Mouse (Mus musculus): ENCODE data around the gene Fmo6. TPM values are rescaled to one million over a fixed set of nuclear protein-coding genes. Genes with fewer than 3 reads are reported as not detected.
A peak's percentile ranks its signal among the peaks of the same experiment; 100 is the strongest.

The Fmo6 gene
- total RNA-seq (2021), result not detected

- no peak for DNase-seq (ENCODE audit: low spot score)
- intact Hi-C loops (cut with DNase I), result no loop called here
These were observed at the start of gene Fmo6 for GRCm38 (mm10) chr1:162937415-162937814. Fmo6 (minus strand) TSS chr1:162937515.

GRCm38 (mm10) chr1:162986777-162987176 is 49.5 kb upstream of the Fmo6 start:
- intact Hi-C loops (cut with DNase I), result no loop called here
- DNase-seq (ENCODE audit: low spot score), result no peak

- peak; percentile 1 for DNase-seq (ENCODE audit: low spot score)
- intact Hi-C loops (cut with DNase I), result no loop called here
These were observed 48.9 kb upstream of the Fmo6 start for GRCm38 (mm10) chr1:162986121-162986748.

DNA sequence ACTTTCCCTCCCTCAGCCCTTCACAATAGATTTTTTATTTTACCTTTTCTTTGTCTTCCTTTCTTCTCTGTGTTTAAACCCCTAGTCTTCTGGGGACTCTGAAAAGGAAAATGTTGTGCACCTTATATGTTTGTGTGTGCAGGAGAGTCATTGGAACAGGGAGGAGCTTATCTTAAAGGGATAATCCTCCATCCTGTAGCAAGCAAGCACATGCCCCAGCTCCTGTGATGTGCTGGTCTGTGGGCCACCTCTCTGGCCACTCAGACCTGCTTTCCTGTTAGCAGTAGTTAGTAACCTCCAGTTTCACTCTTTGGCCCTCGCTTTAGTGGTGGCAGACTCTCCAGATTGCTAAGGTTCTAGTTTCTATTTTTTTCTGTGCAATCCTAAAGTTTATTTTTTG is 47.1 kb upstream of the Fmo6 start, which contains the start of gene Fmo3:
Gene Fmo3, minus strand, starts transcription at position 101 of the 400 bp plus-strand sequence.
- intact Hi-C loops (cut with DNase I), result no loop called here
- DNase-seq (ENCODE audit: low spot score), result no peak

- DNase-seq (ENCODE audit: low spot score), result no peak
- intact Hi-C loops (cut with DNase I), result no loop called here
These were observed 26.2 kb upstream of the Fmo6 start for GRCm38 (mm10) chr1:162963556-162963955.

GRCm38 (mm10) chr1:162957422-162957821 is 20.1 kb upstream of the Fmo6 start:
- intact Hi-C loops (cut with DNase I), result no loop called here
- DNase-seq (ENCODE audit: low spot score), result no peak

GRCm38 (mm10) chr1:162953079-162953478 is 15.8 kb upstream of the Fmo6 start:
- no peak for DNase-seq (ENCODE audit: low spot score)
- intact Hi-C loops (cut with DNase I), result no loop called here

DNA sequence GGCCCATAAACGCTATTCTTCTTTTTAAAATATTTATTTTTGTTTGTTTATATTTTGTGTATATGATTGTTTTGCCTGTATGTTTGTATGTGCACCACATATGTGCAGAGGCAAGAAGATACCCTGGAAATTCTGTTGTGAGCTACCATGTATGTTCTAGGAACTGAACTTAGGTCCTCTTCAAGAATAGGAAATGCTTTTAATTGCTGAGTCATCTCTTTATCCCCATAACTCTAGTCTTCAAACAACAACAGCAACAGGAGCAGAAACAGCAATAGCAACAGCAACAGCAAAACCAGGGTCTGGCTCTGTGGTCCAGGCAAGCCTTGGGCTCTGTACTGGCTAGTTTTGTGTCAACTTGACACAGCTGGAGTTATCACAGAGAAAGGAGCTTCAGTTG is 12.4 kb upstream of the Fmo6 start:
- intact Hi-C loops (cut with DNase I), result no loop called here
- no peak for DNase-seq (ENCODE audit: low spot score)

DNA sequence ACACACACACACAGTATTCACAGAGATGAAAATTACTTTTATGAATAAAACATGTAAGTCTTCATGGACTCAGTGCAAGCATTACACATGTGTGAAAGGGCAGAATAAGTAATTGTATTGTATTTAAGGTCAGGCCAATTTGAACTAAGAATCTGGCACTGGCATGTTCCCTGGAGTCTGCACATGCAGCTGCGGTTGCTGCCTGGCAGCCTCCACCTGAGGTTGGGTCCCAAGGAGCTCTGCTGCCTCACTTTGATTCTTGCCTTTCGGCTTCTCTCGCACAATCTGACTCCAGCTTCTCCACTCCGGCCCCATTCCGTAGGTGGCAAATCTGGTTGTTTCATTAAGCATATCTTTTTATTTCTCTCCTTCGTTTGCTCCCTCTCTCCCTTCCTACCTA is 10.6 kb upstream of the Fmo6 start:
- intact Hi-C loops (cut with DNase I), result no loop called here
- no peak for DNase-seq (ENCODE audit: low spot score)

DNA sequence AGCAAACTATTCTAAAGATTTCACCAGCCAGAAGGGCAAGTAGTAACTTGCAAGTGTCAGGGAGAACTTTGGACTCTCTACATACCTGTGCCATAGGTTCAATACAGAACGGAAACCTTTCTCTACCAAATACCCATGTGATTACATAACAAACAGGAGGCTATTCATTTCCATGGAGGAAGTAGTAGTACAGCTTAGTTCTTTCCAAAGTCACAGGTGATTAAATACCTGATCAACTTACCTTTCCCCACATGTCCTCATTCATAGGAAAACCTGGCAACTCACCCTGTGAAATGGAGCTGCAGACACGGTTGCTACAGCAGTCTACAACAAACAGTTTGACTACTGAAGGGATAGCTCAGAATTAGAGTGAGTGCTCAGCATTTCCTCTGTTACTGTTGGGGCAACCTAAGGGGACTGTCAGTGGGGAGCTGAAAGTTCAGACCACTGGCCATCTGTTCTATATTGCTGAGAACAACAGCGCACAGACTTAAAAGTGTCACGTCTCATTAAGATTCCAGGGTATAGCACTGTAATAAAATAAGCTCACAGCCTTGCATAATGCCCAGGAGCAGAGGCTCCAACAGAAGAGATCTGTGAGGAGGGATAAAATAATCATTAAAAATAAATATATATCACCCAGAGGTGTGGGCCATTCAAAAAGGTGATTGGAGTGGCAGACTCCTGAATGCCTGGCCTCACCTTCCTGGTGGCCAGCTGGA is 9.7 kb upstream of the Fmo6 start:
- DNase-seq (ENCODE audit: low spot score), result no peak
- intact Hi-C loops (cut with DNase I), result no loop called here

DNA sequence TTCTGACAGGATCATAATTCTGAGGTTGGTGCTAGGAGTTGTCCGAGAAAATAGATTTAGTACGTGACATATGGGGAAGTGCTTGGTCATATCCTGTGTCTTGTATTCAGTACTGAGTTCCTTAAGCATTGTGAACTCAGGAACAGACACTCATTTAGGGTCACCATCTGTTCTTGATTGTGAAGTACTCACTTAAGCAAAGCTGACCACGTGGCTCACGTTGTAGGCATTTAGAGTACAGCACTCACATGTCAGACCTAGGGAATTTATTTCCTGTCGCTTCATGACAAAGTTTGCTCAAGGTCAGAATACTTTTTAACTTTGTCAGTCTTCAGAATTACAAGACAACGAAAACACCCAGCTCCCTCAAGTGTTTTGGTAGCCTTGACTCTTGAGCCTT is 6.4 kb upstream of the Fmo6 start:
- no peak for DNase-seq (ENCODE audit: low spot score)
- intact Hi-C loops (cut with DNase I), result no loop called here

GRCm38 (mm10) chr1:162938696-162939351 is 1.5 kb upstream of the Fmo6 start:
- intact Hi-C loops (cut with DNase I), result no loop called here
- peak; percentile 29 for DNase-seq (ENCODE audit: low spot score)

DNA sequence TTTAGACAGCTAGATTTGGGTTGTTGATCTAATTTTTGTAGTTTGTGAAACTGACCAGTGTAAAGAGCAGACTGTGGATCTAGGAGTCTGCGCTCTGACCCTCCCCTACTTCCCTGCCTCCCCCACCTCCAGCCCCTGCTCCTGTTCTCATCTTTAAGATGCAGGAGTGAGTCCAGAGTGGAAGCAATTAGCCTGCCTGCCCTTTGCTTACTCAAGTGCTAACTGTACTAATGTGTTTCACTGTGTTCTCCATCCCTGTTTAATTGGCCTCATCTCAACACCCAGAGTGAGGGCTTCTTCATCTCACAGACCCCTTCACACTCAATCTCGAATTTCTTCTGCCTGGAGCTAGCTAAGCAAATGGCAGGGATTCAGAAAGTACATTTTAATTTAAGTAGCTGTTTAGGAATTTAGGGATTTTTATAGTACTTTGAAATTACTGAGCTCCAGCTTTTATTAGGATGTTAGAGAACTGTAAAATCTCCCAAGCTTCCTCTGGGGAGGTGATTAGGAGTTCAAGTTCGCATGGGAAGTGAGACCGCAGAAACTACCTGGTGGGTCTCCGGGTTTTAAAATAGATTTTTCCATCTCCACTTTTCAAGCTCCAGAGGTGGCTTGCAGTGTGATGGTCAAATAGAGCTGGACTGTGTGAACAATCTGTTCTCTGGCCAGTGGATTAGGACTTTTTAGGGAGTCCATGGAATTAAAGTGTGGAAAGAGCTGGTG is 818 bp upstream of the Fmo6 start:
- intact Hi-C loops (cut with DNase I), result no loop called here
- DNase-seq (ENCODE audit: low spot score), result no peak

GRCm38 (mm10) chr1:162934374-162935012 is 2.8 kb downstream of the Fmo6 start:
- intact Hi-C loops (cut with DNase I), result no loop called here

DNA sequence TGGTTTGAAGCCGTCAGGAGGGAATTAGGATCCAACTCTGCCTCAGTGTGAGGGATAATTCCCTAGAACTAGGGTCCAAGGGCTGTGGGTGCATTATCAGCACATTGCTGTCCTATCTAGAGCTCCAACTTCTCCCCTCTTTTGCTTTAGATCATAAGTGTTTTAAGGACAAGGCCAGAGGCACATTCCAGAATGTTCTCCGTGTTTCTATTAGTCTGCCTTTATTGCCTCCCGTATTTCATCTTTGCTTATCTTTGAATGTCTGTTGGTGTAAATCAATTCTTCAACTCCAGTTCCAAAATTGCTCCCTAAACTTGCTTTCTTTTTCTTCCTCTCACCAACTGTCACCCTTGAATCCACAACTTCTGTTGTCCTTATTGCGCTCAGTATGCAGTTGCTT is 4.9 kb downstream of the Fmo6 start:
- intact Hi-C loops (cut with DNase I), result no loop called here
- no peak for DNase-seq (ENCODE audit: low spot score)

More at GRCm38 (mm10) chr1:162934374-162935012, 2.8 kb downstream of the Fmo6 start:
- no peak for DNase-seq (ENCODE audit: low spot score)

- intact Hi-C loops (cut with DNase I), result no loop called here
- DNase-seq (ENCODE audit: low spot score), result no peak
These were observed 5.4 kb downstream of the Fmo6 start for GRCm38 (mm10) chr1:162931880-162932279.

DNA sequence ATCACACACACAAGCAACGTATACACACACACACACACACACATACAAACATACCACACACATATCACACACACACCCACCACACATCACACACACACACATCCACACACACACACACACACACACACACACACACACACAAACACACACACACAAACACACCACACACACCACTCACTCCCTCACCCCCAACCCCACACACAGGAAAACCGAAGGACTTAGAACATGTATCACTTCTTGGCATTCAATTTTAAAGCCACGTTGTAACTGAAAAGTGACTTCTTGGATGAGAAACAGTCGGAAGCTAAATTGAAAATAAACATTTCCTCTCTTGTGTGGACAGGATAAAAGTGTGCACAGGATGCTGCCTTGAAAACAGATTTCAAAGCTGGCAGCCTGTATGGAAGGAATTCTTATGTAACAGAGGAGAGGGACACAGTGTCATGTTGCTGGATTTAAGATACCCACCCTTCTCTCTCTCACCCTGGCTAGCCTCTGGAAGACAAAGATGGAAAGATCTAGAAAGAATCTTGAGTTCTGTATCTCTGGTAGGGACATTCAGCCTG is 5.9 kb downstream of the Fmo6 start:
- intact Hi-C loops (cut with DNase I), result no loop called here
- peak; percentile 42 for DNase-seq (ENCODE audit: low spot score)

DNA sequence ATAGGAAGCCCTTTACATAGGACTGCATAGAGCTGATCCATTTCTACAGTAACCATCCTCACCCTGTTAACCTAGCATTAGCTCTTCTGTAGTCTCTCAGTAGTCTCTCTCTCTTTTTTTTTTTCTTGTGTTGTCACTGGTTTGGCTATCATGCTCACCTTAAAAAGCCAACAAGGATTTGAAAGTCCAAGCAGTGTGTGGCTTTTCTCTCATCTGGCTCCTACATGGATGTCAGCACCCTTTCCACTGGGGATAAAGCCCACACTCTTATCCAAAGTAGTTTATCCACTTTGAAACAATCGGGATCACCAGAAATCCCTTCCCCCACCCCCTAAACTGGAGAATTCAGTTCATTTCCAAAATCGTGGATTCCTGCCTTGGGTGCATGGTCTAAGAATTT is 6.7 kb downstream of the Fmo6 start:
- no peak for DNase-seq (ENCODE audit: low spot score)
- intact Hi-C loops (cut with DNase I), result no loop called here

DNA sequence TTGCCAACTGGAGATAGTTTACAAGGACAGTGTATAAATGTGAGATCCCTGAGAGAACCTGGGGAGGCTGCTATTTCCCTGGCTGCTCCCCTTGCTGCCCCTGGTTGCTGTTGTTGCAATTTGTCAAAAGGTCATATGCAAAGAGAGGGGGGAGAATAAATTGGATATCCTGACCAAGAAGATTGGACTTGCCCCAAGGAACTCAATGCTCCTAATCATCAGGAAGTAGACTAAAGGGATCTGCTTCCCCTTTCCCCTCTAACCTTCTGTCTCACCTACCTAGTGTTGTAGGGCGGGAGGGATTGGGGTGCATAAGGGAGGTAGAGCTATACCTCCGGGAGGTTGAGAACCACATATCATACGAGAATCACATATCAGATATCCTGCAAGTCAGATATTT is 8.2 kb downstream of the Fmo6 start:
- no peak for DNase-seq (ENCODE audit: low spot score)

GRCm38 (mm10) chr1:162925121-162925520 is 12.2 kb downstream of the Fmo6 start:
- no peak for DNase-seq (ENCODE audit: low spot score)
- intact Hi-C loops (cut with DNase I), result no loop called here

More for the DNA sequence above, 8.2 kb downstream of the Fmo6 start:
- intact Hi-C loops (cut with DNase I), result loop anchor here (2.0 kb wide), 1 partner anchor 26 kb away; no protein-coding TSS in a partner anchor
